Mouse (Mus musculus): Measurements from ENCODE around the gene Rbm19. TPM values are rescaled to one million over a fixed set of nuclear protein-coding genes. Genes with fewer than 3 reads are reported as not detected.
A peak's percentile ranks its signal among the peaks of the same experiment; 100 is the strongest.

Gene Rbm19
- polyA plus RNA-seq, 1 experiment from 2014 or later = 22.4 TPM

- no peaks in the 10 kb centered on the region for H3K9me3 ChIP-seq (replicated peaks; ENCODE audit: control insufficient read depth, low read length)
- no peaks in the 10 kb centered on the region for H3K4me1 ChIP-seq (ENCODE audit: control insufficient read depth, insufficient read depth, low read length)
- H3K4me2 ChIP-seq (ENCODE audit: low read depth, low read length) = no peak overlapping the region
- 57% methylated on average over 9 of the region's 9 CpGs for WGBS
- no peaks in the 10 kb centered on the region for H3K27me3 ChIP-seq (ENCODE audit: control insufficient read depth, insufficient read depth, low read length)
- no peak overlapping the region for H3K4me3 ChIP-seq (replicated peaks; ENCODE audit: low read length)
- no peak for ATAC-seq (ENCODE audit: insufficient read depth, low FRiP score)
- H3K27ac ChIP-seq (ENCODE audit: low read length) = no peak overlapping the region
- H3K9ac ChIP-seq (ENCODE audit: low read length) = no peak overlapping the region
- H3K36me3 ChIP-seq (ENCODE audit: control insufficient read depth, insufficient read depth, low read length) = no peaks in the 10 kb centered on the region
Observed at GRCm38 (mm10) chr5:120165061-120165942, 49.0 kb downstream of the Rbm19 start.

- H3K36me3 ChIP-seq (ENCODE audit: control insufficient read depth, insufficient read depth, low read length) = no peaks in the 10 kb centered on the region
- H3K4me2 ChIP-seq (ENCODE audit: low read depth, low read length) = no peak overlapping the region
- no peaks in the 10 kb centered on the region for H3K9me3 ChIP-seq (replicated peaks; ENCODE audit: control insufficient read depth, low read length)
- H3K4me1 ChIP-seq (ENCODE audit: control insufficient read depth, insufficient read depth, low read length) = no peaks in the 10 kb centered on the region
- no peak overlapping the region for H3K9ac ChIP-seq (ENCODE audit: low read length)
- ATAC-seq (ENCODE audit: insufficient read depth, low FRiP score) = no peak
- H3K27me3 ChIP-seq (ENCODE audit: control insufficient read depth, insufficient read depth, low read length) = no peaks in the 10 kb centered on the region
- whole genome bisulfite sequencing = 81% methylated on average over 13 of the region's 13 CpGs
- H3K4me3 ChIP-seq (replicated peaks; ENCODE audit: low read length) = no peak overlapping the region
- H3K27ac ChIP-seq (ENCODE audit: low read length) = no peak overlapping the region
Observed at GRCm38 (mm10) chr5:120167787-120168325, 51.6 kb downstream of the Rbm19 start.

- H3K9me3 ChIP-seq (replicated peaks; ENCODE audit: control insufficient read depth, low read length) = no peaks in the 10 kb centered on the region
- H3K4me1 ChIP-seq (ENCODE audit: control insufficient read depth, insufficient read depth, low read length) = no peaks in the 10 kb centered on the region
- H3K4me3 ChIP-seq (replicated peaks; ENCODE audit: low read length) = no peak overlapping the region
- ATAC-seq (ENCODE audit: insufficient read depth, low FRiP score) = peak; percentile 19; the same call in 1 of the 2 replicates
- H3K4me2 ChIP-seq (ENCODE audit: low read depth, low read length) = no peak overlapping the region
- no peak overlapping the region for H3K9ac ChIP-seq (ENCODE audit: low read length)
- H3K36me3 ChIP-seq (ENCODE audit: control insufficient read depth, insufficient read depth, low read length) = no peaks in the 10 kb centered on the region
- WGBS = 51% methylated on average over 18 of the region's 18 CpGs
- no peak overlapping the region for H3K27ac ChIP-seq (ENCODE audit: low read length)
- no peaks in the 10 kb centered on the region for H3K27me3 ChIP-seq (ENCODE audit: control insufficient read depth, insufficient read depth, low read length)
Observed at GRCm38 (mm10) chr5:120171865-120172728, 55.8 kb downstream of the Rbm19 start.

GRCm38 (mm10) chr5:120172729-120173101, 56.5 kb downstream of the Rbm19 start:
- no peak; the same call in 1 of the 2 replicates for ATAC-seq (ENCODE audit: insufficient read depth, low FRiP score)

GRCm38 (mm10) chr5:120174317-120174716, 58.1 kb downstream of the Rbm19 start:
- Histone ChIP-seq H3K4me1 (ENCODE audit: control insufficient read depth, insufficient read depth, low read length) (no peaks in the 10 kb centered on the region), H3K36me3 (ENCODE audit: control insufficient read depth, insufficient read depth, low read length) (no peaks in the 10 kb centered on the region), H3K4me3 (replicated peaks; ENCODE audit: low read length) (no peak overlapping the region), H3K9ac (ENCODE audit: low read length) (no peak overlapping the region), H3K9me3 (replicated peaks; ENCODE audit: control insufficient read depth, low read length) (no peaks in the 10 kb centered on the region), H3K27ac (ENCODE audit: low read length) (no peak overlapping the region), H3K4me2 (ENCODE audit: low read depth, low read length) (no peak overlapping the region), H3K27me3 (ENCODE audit: control insufficient read depth, insufficient read depth, low read length) (no peaks in the 10 kb centered on the region)
- ATAC-seq (ENCODE audit: insufficient read depth, low FRiP score) = no peak
- 52% methylated on average over 7 of the region's 7 CpGs for WGBS

More at GRCm38 (mm10) chr5:120172729-120173101, 56.5 kb downstream of the Rbm19 start:
- Histone ChIP-seq H3K9me3 (replicated peaks; ENCODE audit: control insufficient read depth, low read length) (no peaks in the 10 kb centered on the region), H3K27me3 (ENCODE audit: control insufficient read depth, insufficient read depth, low read length) (no peaks in the 10 kb centered on the region), H3K4me1 (ENCODE audit: control insufficient read depth, insufficient read depth, low read length) (no peaks in the 10 kb centered on the region), H3K9ac (ENCODE audit: low read length) (no peak overlapping the region), H3K4me3 (replicated peaks; ENCODE audit: low read length) (no peak overlapping the region), H3K4me2 (ENCODE audit: low read depth, low read length) (no peak overlapping the region), H3K27ac (ENCODE audit: low read length) (no peak overlapping the region), H3K36me3 (ENCODE audit: control insufficient read depth, insufficient read depth, low read length) (no peaks in the 10 kb centered on the region)
- 43% methylated on average over 8 of the region's 8 CpGs for WGBS

GRCm38 (mm10) chr5:120175217-120175616, 59.0 kb downstream of the Rbm19 start:
- no peaks in the 10 kb centered on the region for H3K36me3 ChIP-seq (ENCODE audit: control insufficient read depth, insufficient read depth, low read length)
- WGBS = 89% methylated on average over 8 of the region's 8 CpGs

GRCm38 (mm10) chr5:120176246-120177065, 60.2 kb downstream of the Rbm19 start:
- no peak for ATAC-seq (ENCODE audit: insufficient read depth, low FRiP score)
- Histone ChIP-seq H3K9me3 (replicated peaks; ENCODE audit: control insufficient read depth, low read length) (no peaks in the 10 kb centered on the region), H3K4me2 (ENCODE audit: low read depth, low read length) (no peak overlapping the region), H3K4me1 (ENCODE audit: control insufficient read depth, insufficient read depth, low read length) (no peaks in the 10 kb centered on the region), H3K27me3 (ENCODE audit: control insufficient read depth, insufficient read depth, low read length) (no peaks in the 10 kb centered on the region), H3K27ac (ENCODE audit: low read length) (no peak overlapping the region), H3K9ac (ENCODE audit: low read length) (no peak overlapping the region), H3K4me3 (replicated peaks; ENCODE audit: low read length) (no peak overlapping the region), H3K36me3 (ENCODE audit: control insufficient read depth, insufficient read depth, low read length) (0 out of 2 replicates have a peak, but pooled peaks cover 4% of the 10 kb centered on the region)
- WGBS = 93% methylated on average over 13 of the region's 13 CpGs

More at GRCm38 (mm10) chr5:120175217-120175616, 59.0 kb downstream of the Rbm19 start:
- Histone ChIP-seq H3K9me3 (replicated peaks; ENCODE audit: control insufficient read depth, low read length) (no peaks in the 10 kb centered on the region), H3K27me3 (ENCODE audit: control insufficient read depth, insufficient read depth, low read length) (no peaks in the 10 kb centered on the region), H3K4me1 (ENCODE audit: control insufficient read depth, insufficient read depth, low read length) (no peaks in the 10 kb centered on the region), H3K9ac (ENCODE audit: low read length) (no peak overlapping the region), H3K27ac (ENCODE audit: low read length) (no peak overlapping the region), H3K4me3 (replicated peaks; ENCODE audit: low read length) (no peak overlapping the region), H3K4me2 (ENCODE audit: low read depth, low read length) (no peak overlapping the region)
- ATAC-seq (ENCODE audit: insufficient read depth, low FRiP score) = no peak

GRCm38 (mm10) chr5:120177066-120177340, 60.7 kb downstream of the Rbm19 start:
- ATAC-seq (ENCODE audit: insufficient read depth, low FRiP score) = no peak
- 0 out of 2 replicates have a peak, but pooled peaks cover 4% of the 10 kb centered on the region for H3K36me3 ChIP-seq (ENCODE audit: control insufficient read depth, insufficient read depth, low read length)
- H3K4me1 ChIP-seq (ENCODE audit: control insufficient read depth, insufficient read depth, low read length) = no peaks in the 10 kb centered on the region
- no peak overlapping the region for H3K4me2 ChIP-seq (ENCODE audit: low read depth, low read length)
- H3K27ac ChIP-seq (ENCODE audit: low read length) = no peak overlapping the region
- no peaks in the 10 kb centered on the region for H3K27me3 ChIP-seq (ENCODE audit: control insufficient read depth, insufficient read depth, low read length)
- H3K4me3 ChIP-seq (replicated peaks; ENCODE audit: low read length) = no peak overlapping the region
- WGBS = 93% methylated on average over 4 of the region's 4 CpGs
- H3K9ac ChIP-seq (ENCODE audit: low read length) = no peak overlapping the region
- H3K9me3 ChIP-seq (replicated peaks; ENCODE audit: control insufficient read depth, low read length) = no peaks in the 10 kb centered on the region
